Mouse (Mus musculus) CD4-positive, CD25-positive, alpha-beta regulatory T cell, adult 2 months (primary cell): ENCODE measurements around the gene Rnf114.

Experiments used
- DNase-seq: peaks from one replicate; pipeline ENCODE4 v3.0.0-alpha.2; 2012; ENCODE audit warnings: low read depth, low spot score

Rnf114 gene

DNA sequence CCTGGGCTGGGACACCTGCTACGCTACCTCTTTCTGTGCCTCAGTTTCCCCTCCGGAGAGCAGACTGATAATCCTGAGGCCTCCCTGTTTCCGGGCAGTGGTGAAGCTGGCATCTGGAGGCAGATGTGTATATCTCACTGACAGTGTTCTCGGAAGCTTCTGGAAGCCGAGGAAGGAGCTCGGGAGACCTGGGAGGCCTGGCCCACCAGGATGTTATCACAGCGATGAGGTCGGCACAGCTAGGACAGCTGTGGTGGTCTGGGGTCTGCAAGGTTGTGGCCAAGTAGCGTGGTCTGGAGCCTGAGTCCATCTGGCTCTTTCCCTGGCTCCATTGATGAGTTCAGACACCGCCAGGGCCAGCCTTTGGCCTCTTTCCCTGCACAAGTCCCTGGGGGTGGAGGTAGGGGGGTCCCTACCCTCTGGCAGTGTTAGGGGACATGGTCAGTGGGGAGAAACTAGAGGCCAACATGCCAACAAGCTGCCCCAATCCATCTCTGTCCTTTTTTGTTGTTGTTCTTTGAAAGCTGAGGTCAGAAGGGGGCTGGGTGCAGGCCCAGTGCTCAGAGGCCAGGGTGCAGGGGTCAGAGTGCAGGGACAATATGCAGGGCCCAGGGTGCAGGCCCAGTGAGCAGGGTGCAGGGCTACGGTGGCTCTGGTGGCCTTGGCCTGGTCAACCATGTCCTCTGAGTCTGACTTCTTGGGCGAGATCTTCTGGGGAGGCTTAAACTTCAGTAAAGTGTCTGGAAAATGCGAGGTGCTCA, 72.3 kb downstream of the Rnf114 start:
- DNase-seq, result no peak

DNA sequence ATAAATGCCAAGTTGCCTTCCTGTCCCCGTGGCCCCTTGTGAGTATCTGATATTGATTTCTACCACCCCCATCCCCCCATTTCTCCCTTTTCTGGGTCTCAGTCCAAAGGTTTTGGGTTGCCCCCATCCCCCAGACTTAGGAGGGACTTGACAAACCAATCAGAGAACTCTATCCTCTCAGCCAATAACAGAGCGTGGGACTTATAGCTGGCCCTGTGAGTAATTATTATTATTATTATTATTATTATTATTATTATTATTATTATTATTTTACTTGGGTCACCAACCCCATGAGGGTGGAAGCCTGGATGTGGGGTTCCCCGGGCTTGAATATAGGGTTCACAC, 72.8 kb downstream of the Rnf114 start:
- DNase-seq, result no peak

DNA sequence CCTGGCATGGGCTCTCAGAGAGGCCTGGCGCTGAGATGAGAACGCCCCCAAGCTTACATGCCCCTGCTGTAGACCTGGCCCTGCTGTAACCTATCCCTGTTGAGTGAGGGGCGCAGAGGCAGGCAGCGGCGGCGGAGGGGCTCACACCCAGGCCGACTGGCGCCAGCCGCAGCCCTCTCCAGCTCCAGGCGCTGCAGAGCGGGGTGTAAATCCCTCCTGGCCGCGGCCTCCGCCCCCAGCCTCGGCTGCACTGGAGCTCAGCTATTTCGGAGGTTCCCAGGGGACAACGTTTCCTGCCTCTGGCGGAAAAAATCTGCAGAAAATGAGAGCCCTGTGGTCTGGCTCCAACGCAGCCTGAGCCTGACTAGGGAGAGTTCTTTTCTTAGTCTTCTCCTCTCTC, 73.2 kb downstream of the Rnf114 start:
- DNase-seq, result no peak
